Mouse (Mus musculus): ENCODE data around the gene Brd2.
"Not testable (repeated sequence)": the region's sequence is repeated elsewhere in the genome, so short reads cannot be mapped to it uniquely, and the experiment has no call there.

The Brd2 gene

DNA sequence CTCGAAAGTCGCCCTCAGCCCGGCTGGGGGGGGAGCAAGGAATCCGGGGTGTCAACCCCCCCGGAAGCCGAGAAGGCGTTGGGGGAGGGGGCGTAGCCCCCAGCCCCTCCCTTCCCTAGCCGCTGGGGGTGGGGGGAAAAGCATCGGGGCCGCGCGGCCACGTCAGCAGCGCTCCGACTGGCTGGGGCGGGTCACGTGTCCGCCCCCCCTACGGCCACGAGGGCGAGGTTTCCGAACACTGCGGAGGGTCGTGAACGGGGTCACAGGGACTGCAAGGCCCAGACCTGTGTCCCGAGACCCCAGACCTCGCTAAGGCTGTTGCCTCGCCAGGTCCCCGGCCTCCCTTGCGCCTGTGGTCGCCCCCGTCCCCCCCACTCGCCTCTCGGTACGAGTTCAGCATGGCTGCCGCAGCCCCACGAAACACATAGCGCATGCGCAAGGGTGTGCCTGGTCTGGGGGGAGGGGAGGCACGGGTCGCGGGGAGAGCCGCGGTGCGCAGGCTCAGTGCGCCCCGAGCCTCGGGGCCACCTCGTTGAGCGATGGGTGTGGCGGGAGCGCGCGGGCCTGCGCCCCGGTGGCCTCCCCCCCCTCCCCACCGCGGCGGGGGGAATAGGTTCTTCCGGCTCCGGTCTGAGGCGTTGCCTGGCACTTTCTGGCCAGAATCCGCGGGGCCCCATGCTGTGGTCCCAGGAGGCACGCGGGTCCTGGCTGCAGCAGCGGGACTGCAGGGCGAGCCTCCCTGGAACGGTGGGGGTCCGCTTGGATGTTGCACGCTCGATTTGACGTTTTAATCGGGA lies at the start of gene Brd2:
Brd2 (minus strand) TSS at position 447 of the 797 bp plus-strand sequence.
- DNase-seq (ENCODE audit: low read depth, low spot score) = peak; percentile 86

GRCm38 (mm10) chr17:34170877-34171498 lies 48.6 kb upstream of the Brd2 start:
- peak; percentile 41 for DNase-seq (ENCODE audit: low read depth, low spot score)

- no peak for DNase-seq (ENCODE audit: low read depth, low spot score)
These were observed 48.0 kb upstream of the Brd2 start for GRCm38 (mm10) chr17:34170487-34170876.

DNA sequence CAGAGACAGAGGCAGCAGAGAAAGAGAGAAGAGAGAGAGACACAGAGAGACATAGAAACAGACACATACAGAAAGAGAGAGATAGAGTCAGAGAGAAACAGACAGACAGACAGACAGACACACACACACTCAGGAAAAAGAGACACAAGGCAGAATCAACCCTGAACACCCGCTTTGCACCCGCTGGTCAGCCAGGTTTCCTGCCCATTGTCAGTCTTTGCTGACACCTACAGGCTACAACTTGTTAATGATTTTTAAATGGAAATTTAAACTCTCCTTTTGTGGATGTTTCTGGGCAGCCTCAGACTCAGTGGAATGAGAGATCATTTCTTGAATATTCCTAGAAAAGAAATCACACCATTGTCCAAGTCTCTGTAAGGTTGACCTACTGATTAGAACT lies 46.8 kb upstream of the Brd2 start:
- DNase-seq (ENCODE audit: low read depth, low spot score) = peak; percentile 12

GRCm38 (mm10) chr17:34165033-34165730 lies 42.7 kb upstream of the Brd2 start:
- no peak for DNase-seq (ENCODE audit: low read depth, low spot score)

- no peak for DNase-seq (ENCODE audit: low read depth, low spot score)
These were observed 41.9 kb upstream of the Brd2 start for GRCm38 (mm10) chr17:34164202-34164895.

DNA sequence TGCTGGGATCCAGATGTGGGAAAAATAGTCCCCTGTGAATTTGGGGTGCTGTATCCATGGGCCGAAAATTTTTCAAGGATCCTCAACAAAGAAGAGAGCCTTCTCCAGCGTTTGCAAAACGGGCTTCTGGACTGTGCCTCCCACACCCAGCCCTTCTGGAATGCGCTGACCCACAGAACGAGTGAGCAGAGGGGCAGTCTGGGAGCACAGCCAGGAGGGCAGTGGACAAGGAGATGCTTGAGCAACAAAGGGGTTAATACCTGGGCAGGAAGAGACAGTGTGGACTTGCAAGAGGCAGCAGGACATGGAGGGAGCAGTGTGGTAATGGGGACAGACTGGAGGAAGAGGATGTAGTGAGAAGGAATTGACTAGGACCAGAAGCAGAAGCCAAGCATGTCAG lies 33.1 kb upstream of the Brd2 start:
- no peak for DNase-seq (ENCODE audit: low read depth, low spot score)

DNA sequence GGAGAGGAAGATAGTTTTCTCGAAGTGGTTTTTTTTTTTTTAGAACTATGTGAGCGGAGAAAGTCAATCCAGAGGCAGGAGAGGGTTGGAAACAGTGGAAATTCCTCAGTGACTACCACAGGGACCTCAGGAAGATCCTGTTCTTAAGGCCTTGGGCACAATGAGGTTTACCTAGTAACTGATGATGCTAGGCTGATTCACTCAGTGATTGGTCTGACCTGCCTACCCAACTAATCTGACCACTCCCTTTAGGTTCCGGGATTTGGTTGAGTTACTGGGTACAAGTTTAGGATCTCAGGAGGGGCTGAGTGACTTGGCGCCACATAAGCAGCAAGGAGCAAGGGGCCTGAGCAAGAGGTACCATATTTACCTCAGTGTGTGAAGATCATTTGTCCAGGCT lies 30.5 kb upstream of the Brd2 start, which contains the start of gene H2-DMb1:
H2-DMb1 (plus strand) TSS at position 150 of the 400 bp plus-strand sequence.
- DNase-seq (ENCODE audit: low read depth, low spot score) = peak; percentile 79

DNA sequence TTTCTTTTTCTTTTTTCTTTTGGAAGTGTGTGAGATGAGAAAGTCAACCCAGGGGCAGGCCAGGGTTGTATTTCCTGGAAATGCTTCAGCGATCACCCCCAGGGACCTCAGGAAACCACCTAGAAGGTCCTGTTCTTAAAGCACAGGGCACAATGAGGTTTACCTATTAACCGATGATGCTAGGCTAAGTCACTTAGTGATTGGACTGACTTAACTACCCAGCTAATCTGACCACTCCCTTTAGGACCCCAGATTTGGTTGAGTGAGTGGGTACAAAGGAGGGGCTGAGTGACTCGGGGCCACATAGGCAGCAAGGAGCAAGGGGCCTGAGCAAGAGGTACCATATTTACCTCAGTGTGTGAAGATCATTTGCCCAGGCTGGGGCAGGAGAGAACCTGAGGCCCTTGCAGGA lies 22.5 kb upstream of the Brd2 start:
- no peak for DNase-seq (ENCODE audit: low read depth, low spot score)

DNA sequence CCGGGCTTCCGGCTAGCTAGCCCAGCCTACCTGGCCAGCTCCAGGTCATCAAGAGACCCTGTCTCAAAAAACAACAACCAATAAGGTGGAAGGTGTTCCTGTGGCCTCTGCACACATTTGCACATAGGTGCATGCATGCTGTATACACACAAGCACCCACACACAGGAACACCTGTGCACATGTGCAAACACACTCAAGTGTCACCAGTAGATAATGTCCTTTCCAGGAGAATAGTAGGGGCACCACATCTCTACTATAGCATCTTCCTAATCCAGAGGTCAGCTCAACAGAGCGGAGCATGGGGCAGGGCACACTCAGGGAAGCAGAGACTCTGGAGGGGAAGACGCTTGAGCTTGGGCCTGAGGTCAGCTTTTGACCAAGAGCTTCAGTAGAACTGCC lies 21.8 kb upstream of the Brd2 start:
- DNase-seq (ENCODE audit: low read depth, low spot score) = not testable (repeated sequence)

GRCm38 (mm10) chr17:34143461-34143860 lies 21.0 kb upstream of the Brd2 start:
- DNase-seq (ENCODE audit: low read depth, low spot score) = no peak

DNA sequence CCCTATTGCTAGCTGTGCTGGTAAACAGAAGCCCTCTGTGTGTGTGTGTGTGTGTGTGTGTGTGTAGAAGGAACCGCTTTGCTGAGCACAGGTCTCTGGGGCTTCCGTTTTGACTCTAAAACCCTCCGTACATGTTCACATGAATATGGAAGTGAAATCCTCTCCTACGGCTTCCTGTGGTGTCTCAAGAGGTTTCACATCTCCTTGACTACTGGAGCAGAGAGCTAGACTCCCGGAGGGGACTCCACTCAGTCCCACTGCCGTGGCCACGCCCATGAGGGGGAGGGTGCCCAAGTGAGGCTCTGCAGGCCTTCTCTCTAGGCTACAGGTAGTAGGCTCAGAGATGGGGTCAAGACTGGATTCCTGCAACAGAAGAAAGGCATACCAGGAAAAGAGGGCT lies 20.6 kb upstream of the Brd2 start, which contains the start of gene H2-DMb2:
H2-DMb2 (plus strand) TSS at position 275 of the 400 bp plus-strand sequence.
- DNase-seq (ENCODE audit: low read depth, low spot score) = no peak

GRCm38 (mm10) chr17:34142456-34143010 lies 20.1 kb upstream of the Brd2 start:
- no peak for DNase-seq (ENCODE audit: low read depth, low spot score)

- DNase-seq (ENCODE audit: low read depth, low spot score) = no peak
These were observed 19.0 kb upstream of the Brd2 start for GRCm38 (mm10) chr17:34141448-34141847.

- no peak for DNase-seq (ENCODE audit: low read depth, low spot score)
These were observed 17.8 kb upstream of the Brd2 start for GRCm38 (mm10) chr17:34140240-34140639.

- no peak for DNase-seq (ENCODE audit: low read depth, low spot score)
These were observed 17.0 kb upstream of the Brd2 start for GRCm38 (mm10) chr17:34139416-34139815.

- no peak for DNase-seq (ENCODE audit: low read depth, low spot score)
These were observed 16.2 kb upstream of the Brd2 start for GRCm38 (mm10) chr17:34138655-34139054.

GRCm38 (mm10) chr17:34137601-34138000 lies 15.2 kb upstream of the Brd2 start:
- DNase-seq (ENCODE audit: low read depth, low spot score) = no peak

DNA sequence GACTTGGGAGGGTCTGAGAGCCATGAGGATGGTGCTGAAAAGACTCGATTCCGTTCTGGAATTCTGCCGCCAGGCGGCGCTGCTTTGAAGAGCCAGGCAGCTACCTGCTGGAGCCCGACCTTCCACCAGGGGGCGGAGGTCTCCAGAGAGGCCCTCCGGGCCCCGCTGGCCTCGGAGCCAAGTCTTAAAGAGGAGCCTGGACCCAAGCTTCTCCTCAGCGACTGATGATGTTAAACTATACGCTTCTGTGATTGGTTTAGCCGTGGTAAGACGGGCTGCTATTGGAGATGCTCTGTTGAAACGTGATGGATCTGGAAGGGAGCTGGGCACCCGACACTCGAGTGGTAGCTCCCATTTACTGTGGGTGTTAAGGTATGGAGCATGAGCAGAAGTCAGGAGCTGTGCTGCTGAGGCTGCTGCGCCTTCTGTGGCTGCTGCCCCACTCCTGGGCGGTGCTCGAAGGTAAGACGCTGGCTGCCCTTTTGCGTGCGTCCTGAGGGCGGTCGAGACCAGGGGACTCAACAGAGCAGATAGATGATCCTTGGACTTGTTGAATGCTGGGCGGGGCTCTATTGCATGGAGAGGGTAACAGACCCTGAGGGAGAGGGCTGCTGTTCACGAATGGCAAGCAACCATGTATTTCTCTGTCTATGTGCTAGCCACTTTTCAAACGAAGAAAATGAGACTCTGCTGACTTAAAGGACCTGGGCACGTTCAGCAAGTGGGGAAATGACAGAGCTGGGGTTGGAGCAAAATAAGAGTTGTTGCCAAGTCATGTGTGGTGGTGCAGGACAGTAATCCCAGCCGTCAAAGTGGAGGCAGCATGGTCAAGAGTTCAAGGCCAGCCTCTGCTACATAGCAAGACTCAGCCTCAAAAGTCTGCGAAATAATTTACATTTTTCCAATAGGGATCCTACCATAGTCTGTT lies 13.1 kb upstream of the Brd2 start:
- peak; percentile 99 for DNase-seq (ENCODE audit: low read depth, low spot score)

- DNase-seq (ENCODE audit: low read depth, low spot score) = no peak
These were observed 12.0 kb upstream of the Brd2 start for GRCm38 (mm10) chr17:34134451-34134850.
